Mouse (Mus musculus): ENCODE data around the gene Smbd1. TPM values are rescaled to one million over a fixed set of nuclear protein-coding genes. Genes with fewer than 3 reads are reported as not detected.

The Smbd1 gene
- polyA plus RNA-seq, 1 experiment from 2014 or later = not detected

DNA sequence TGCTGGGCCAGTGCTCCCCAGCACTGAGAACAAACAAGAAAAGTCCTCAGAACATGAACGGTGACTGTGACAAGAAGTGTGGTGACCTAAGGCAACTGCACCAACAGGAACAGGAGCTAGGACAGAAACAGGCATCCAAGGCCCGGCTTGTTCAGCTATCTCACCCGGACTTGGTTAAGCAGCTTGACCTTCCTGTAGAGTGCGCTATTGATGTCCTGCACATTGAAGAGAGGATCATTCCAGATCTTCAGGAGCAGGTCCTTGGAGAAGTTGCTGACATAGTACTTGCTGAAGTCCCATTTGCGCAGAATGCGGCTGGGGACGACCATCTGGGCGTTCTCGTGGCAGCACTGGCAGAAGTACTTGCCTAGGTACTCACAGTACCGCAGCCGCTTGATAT, 16.2 kb upstream of the Smbd1 start:
- no peak for ATAC-seq (ENCODE audit: insufficient number of reproducible peaks, low FRiP score)
- no peak overlapping the region for H3K4me3 ChIP-seq
- WGBS = 90% methylated on average over 11 of the region's 11 CpGs
- H3K36me3 ChIP-seq = peaks cover 80% of the 10 kb centered on the region
- no peaks in the 10 kb centered on the region for H3K9me3 ChIP-seq (replicated peaks)
- H3K9ac ChIP-seq = no peak overlapping the region
- peaks cover 37% of the 10 kb centered on the region for H3K4me1 ChIP-seq (replicated peaks)
- no peak overlapping the region for H3K4me2 ChIP-seq
- H3K27me3 ChIP-seq (replicated peaks) = no peaks in the 10 kb centered on the region
- no peak overlapping the region for H3K27ac ChIP-seq (ENCODE audit: poor library complexity, severe bottlenecking)

DNA sequence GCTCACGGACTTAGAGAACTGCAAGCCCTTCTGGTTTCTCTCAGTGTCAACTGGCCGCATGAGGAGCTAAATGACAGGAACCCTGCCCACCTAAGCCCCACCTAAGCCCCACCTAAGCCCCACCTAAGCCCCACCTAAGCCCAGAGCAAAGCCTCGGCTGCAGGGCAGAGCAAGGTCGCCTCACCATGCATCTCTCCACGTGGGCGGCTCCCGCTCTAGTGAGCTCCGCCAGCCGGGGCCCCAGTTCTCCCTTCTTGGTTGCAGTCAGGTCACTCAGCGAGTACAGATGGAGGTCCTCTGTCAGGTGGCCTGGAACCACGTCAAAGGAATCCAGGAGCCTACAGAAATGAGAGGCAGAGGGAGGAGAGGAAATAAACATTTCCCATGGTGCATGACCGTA, 15.1 kb upstream of the Smbd1 start:
- Histone ChIP-seq H3K9me3 (replicated peaks) (no peaks in the 10 kb centered on the region), H3K9ac (no peak overlapping the region), H3K4me2 (no peak overlapping the region), H3K36me3 (peaks cover 75% of the 10 kb centered on the region), H3K27me3 (replicated peaks) (no peaks in the 10 kb centered on the region), H3K4me1 (replicated peaks) (peaks cover 47% of the 10 kb centered on the region), H3K27ac (ENCODE audit: poor library complexity, severe bottlenecking) (no peak overlapping the region), H3K4me3 (no peak overlapping the region)
- no peak for ATAC-seq (ENCODE audit: insufficient number of reproducible peaks, low FRiP score)
- WGBS = 65% methylated on average over 12 of the region's 12 CpGs

DNA sequence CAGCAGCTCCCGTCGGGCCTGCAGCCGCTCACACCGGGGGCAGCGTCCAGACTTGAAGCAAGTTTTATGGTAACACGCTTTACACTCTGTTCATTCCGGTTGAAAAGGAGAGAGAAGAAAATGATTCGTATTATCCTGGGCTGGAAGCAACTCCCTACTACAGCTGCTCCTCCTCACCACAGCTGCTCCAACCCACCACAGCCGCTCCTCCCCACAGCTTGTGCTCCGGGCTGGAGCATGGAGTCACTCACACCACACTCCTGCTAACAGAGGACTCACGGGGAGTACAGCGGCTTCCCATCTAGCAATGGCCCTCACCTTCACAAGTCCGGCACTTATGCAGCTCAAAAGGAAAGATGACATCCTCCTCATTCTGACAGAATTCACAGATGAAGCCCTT, 13.8 kb upstream of the Smbd1 start:
- H3K4me2 ChIP-seq = no peak overlapping the region
- ATAC-seq (ENCODE audit: insufficient number of reproducible peaks, low FRiP score) = no peak
- H3K27ac ChIP-seq (ENCODE audit: poor library complexity, severe bottlenecking) = no peak overlapping the region
- no peak overlapping the region for H3K4me3 ChIP-seq
- H3K27me3 ChIP-seq (replicated peaks) = no peaks in the 10 kb centered on the region
- H3K9ac ChIP-seq = no peak overlapping the region
- H3K36me3 ChIP-seq = peaks cover 61% of the 10 kb centered on the region
- H3K9me3 ChIP-seq (replicated peaks) = no peaks in the 10 kb centered on the region
- WGBS = 91% methylated on average over 13 of the region's 13 CpGs
- H3K4me1 ChIP-seq (replicated peaks) = peaks cover 47% of the 10 kb centered on the region

GRCm38 (mm10) chr16:32823487-32823886, 13.2 kb upstream of the Smbd1 start:
- H3K36me3 ChIP-seq = peaks cover 56% of the 10 kb centered on the region
- no peak overlapping the region for H3K9ac ChIP-seq
- H3K4me3 ChIP-seq = no peak overlapping the region
- no peak for ATAC-seq (ENCODE audit: insufficient number of reproducible peaks, low FRiP score)
- H3K4me1 ChIP-seq (replicated peaks) = peaks cover 47% of the 10 kb centered on the region
- no peaks in the 10 kb centered on the region for H3K9me3 ChIP-seq (replicated peaks)
- no peak overlapping the region for H3K27ac ChIP-seq (ENCODE audit: poor library complexity, severe bottlenecking)
- no peak overlapping the region for H3K4me2 ChIP-seq
- 89% methylated on average over 8 of the region's 8 CpGs for WGBS
- H3K27me3 ChIP-seq (replicated peaks) = no peaks in the 10 kb centered on the region

GRCm38 (mm10) chr16:32822881-32823280, 12.6 kb upstream of the Smbd1 start:
- H3K27ac ChIP-seq (ENCODE audit: poor library complexity, severe bottlenecking) = peak overlapping the region; percentile 80

GRCm38 (mm10) chr16:32822450-32822827, 12.2 kb upstream of the Smbd1 start:
- H3K27ac ChIP-seq (ENCODE audit: poor library complexity, severe bottlenecking) = peak overlapping the region; percentile 80
- H3K4me3 ChIP-seq = no peak overlapping the region
- no peak for ATAC-seq (ENCODE audit: insufficient number of reproducible peaks, low FRiP score)
- no peaks in the 10 kb centered on the region for H3K27me3 ChIP-seq (replicated peaks)
- peaks cover 47% of the 10 kb centered on the region for H3K4me1 ChIP-seq (replicated peaks)
- H3K36me3 ChIP-seq = peaks cover 45% of the 10 kb centered on the region
- WGBS = 30% methylated on average over 6 of the region's 6 CpGs
- peak overlapping the region; percentile 40 for H3K4me2 ChIP-seq
- H3K9ac ChIP-seq = no peak overlapping the region
- H3K9me3 ChIP-seq (replicated peaks) = no peaks in the 10 kb centered on the region

More at GRCm38 (mm10) chr16:32822881-32823280, 12.6 kb upstream of the Smbd1 start:
- no peaks in the 10 kb centered on the region for H3K27me3 ChIP-seq (replicated peaks)
- no peak overlapping the region for H3K4me2 ChIP-seq
- no peak for ATAC-seq (ENCODE audit: insufficient number of reproducible peaks, low FRiP score)
- H3K9ac ChIP-seq = no peak overlapping the region
- 74% methylated on average over 5 of the region's 5 CpGs for WGBS
- no peak overlapping the region for H3K4me3 ChIP-seq
- H3K4me1 ChIP-seq (replicated peaks) = peaks cover 47% of the 10 kb centered on the region
- H3K36me3 ChIP-seq = peaks cover 50% of the 10 kb centered on the region
- no peaks in the 10 kb centered on the region for H3K9me3 ChIP-seq (replicated peaks)

GRCm38 (mm10) chr16:32821772-32822449, 11.6 kb upstream of the Smbd1 start:
- H3K27ac ChIP-seq (ENCODE audit: poor library complexity, severe bottlenecking) = peak overlapping the region; percentile 80
- peaks cover 40% of the 10 kb centered on the region for H3K36me3 ChIP-seq
- H3K27me3 ChIP-seq (replicated peaks) = no peaks in the 10 kb centered on the region
- H3K4me3 ChIP-seq = no peak overlapping the region
- peak overlapping the region; percentile 40 for H3K4me2 ChIP-seq
- WGBS = 25% methylated on average over 10 of the region's 10 CpGs
- H3K4me1 ChIP-seq (replicated peaks) = peaks cover 47% of the 10 kb centered on the region
- H3K9ac ChIP-seq = no peak overlapping the region
- no peaks in the 10 kb centered on the region for H3K9me3 ChIP-seq (replicated peaks)
- peak; percentile 81 for ATAC-seq (ENCODE audit: insufficient number of reproducible peaks, low FRiP score)

DNA sequence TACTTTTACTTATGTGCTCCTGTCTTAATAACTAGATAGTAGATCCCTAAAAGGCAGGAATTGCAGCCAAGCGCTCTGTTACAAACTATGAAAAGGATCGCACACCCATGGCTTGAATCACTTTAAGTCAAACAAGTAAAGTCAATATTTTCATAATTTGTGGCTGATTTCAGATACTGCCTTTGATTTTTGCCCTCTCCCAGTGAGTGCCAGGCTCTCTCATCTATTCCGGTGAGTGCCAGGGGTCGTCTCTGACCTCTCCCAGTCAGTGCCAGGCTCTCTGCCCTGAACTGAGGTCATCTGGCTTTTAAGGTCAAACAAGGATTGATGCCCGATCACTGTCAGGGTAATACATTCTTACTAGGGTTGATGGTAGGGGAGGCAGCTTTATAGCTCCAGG, 8.2 kb upstream of the Smbd1 start:
- peaks cover 6% of the 10 kb centered on the region for H3K36me3 ChIP-seq
- no peaks in the 10 kb centered on the region for H3K9me3 ChIP-seq (replicated peaks)
- no peak for ATAC-seq (ENCODE audit: insufficient number of reproducible peaks, low FRiP score)
- no peak overlapping the region for H3K4me2 ChIP-seq
- peaks cover 42% of the 10 kb centered on the region for H3K4me1 ChIP-seq (replicated peaks)
- no peak overlapping the region for H3K4me3 ChIP-seq
- no peak overlapping the region for H3K27ac ChIP-seq (ENCODE audit: poor library complexity, severe bottlenecking)
- no peaks in the 10 kb centered on the region for H3K27me3 ChIP-seq (replicated peaks)
- H3K9ac ChIP-seq = no peak overlapping the region
- 88% methylated on average over 5 of the region's 5 CpGs for whole genome bisulfite sequencing

GRCm38 (mm10) chr16:32818036-32818435, 7.8 kb upstream of the Smbd1 start:
- no peak overlapping the region for H3K9ac ChIP-seq
- ATAC-seq (ENCODE audit: insufficient number of reproducible peaks, low FRiP score) = no peak

GRCm38 (mm10) chr16:32815160-32815605, 4.9 kb upstream of the Smbd1 start:
- Histone ChIP-seq H3K9me3 (replicated peaks) (no peaks in the 10 kb centered on the region), H3K4me2 (peak overlapping the region; percentile 68), H3K4me3 (peak overlapping the region; percentile 33), H3K27me3 (replicated peaks) (no peaks in the 10 kb centered on the region), H3K36me3 (no peaks in the 10 kb centered on the region), H3K9ac (peak overlapping the region; percentile 46), H3K27ac (ENCODE audit: poor library complexity, severe bottlenecking) (peak overlapping the region; percentile 78), H3K4me1 (replicated peaks) (peaks cover 13% of the 10 kb centered on the region; the same call in 1 of the 2 replicates)
- peak; percentile 70 for ATAC-seq (ENCODE audit: insufficient number of reproducible peaks, low FRiP score)
- WGBS = 7% methylated on average over 6 of the region's 6 CpGs

More at GRCm38 (mm10) chr16:32818036-32818435, 7.8 kb upstream of the Smbd1 start:
- no peak overlapping the region for H3K4me3 ChIP-seq
- peaks cover 2% of the 10 kb centered on the region for H3K36me3 ChIP-seq
- peaks cover 38% of the 10 kb centered on the region for H3K4me1 ChIP-seq (replicated peaks)
- H3K27ac ChIP-seq (ENCODE audit: poor library complexity, severe bottlenecking) = no peak overlapping the region
- 84% methylated on average over 4 of the region's 4 CpGs for WGBS
- no peaks in the 10 kb centered on the region for H3K9me3 ChIP-seq (replicated peaks)
- H3K4me2 ChIP-seq = no peak overlapping the region
- H3K27me3 ChIP-seq (replicated peaks) = no peaks in the 10 kb centered on the region

DNA sequence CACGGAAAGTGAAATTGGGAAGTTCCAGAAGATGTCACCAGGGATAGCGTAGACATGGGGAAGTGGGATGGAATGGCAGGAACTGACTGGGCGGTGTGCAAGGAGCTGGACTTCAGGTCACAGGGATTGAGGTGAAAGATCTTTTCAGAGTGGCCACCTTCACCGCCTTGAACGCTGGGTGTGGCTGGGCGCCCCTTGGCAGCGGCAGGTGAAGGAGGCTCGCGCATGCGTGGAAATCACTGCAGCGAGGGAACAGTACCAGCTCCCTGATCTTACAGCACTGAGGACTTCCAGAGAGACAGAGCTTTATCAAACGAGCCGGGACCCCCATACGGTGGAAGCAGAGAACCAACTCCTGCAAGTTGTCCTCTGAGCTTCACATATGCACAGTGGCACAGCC, 4.3 kb upstream of the Smbd1 start:
- Histone ChIP-seq H3K9ac (peak overlapping the region; percentile 46), H3K27ac (ENCODE audit: poor library complexity, severe bottlenecking) (peak overlapping the region; percentile 78)

GRCm38 (mm10) chr16:32813771-32814170, 3.5 kb upstream of the Smbd1 start:
- Histone ChIP-seq H3K4me2 (no peak overlapping the region), H3K4me1 (replicated peaks) (peaks cover 13% of the 10 kb centered on the region; the same call in 1 of the 2 replicates)
- WGBS = 76% methylated on average over 3 of the region's 3 CpGs

More for the DNA sequence above, 4.3 kb upstream of the Smbd1 start:
- Histone ChIP-seq H3K4me1 (replicated peaks) (peaks cover 13% of the 10 kb centered on the region; the same call in 1 of the 2 replicates), H3K27me3 (replicated peaks) (no peaks in the 10 kb centered on the region), H3K4me2 (peak overlapping the region; percentile 68), H3K9me3 (replicated peaks) (no peaks in the 10 kb centered on the region), H3K36me3 (no peaks in the 10 kb centered on the region), H3K4me3 (peak overlapping the region; percentile 33)
- 16% methylated on average over 14 of the region's 14 CpGs for WGBS
- ATAC-seq (ENCODE audit: insufficient number of reproducible peaks, low FRiP score) = peak; percentile 30; the same call in 1 of the 2 replicates

More at GRCm38 (mm10) chr16:32813771-32814170, 3.5 kb upstream of the Smbd1 start:
- H3K36me3 ChIP-seq = no peaks in the 10 kb centered on the region
- no peak for ATAC-seq (ENCODE audit: insufficient number of reproducible peaks, low FRiP score)
- H3K27me3 ChIP-seq (replicated peaks) = no peaks in the 10 kb centered on the region
- no peak overlapping the region for H3K4me3 ChIP-seq
- no peak overlapping the region for H3K9ac ChIP-seq
- H3K27ac ChIP-seq (ENCODE audit: poor library complexity, severe bottlenecking) = no peak overlapping the region
- H3K9me3 ChIP-seq (replicated peaks) = no peaks in the 10 kb centered on the region
